Mouse (Mus musculus): Measurements from ENCODE around the gene 1700020D05Rik. TPM values are rescaled to one million over a fixed set of nuclear protein-coding genes. Genes with fewer than 3 reads are reported as not detected.
A peak's percentile ranks its signal among the peaks of the same experiment; 100 is the strongest.
"Not testable (repeated sequence)": the region's sequence is repeated elsewhere in the genome, so short reads cannot be mapped to it uniquely, and the experiment has no call there.

The 1700020D05Rik gene
- total and polyA plus RNA-seq, 2 experiments from 2014 or later: 3.8 TPM; not detected in 1

DNA sequence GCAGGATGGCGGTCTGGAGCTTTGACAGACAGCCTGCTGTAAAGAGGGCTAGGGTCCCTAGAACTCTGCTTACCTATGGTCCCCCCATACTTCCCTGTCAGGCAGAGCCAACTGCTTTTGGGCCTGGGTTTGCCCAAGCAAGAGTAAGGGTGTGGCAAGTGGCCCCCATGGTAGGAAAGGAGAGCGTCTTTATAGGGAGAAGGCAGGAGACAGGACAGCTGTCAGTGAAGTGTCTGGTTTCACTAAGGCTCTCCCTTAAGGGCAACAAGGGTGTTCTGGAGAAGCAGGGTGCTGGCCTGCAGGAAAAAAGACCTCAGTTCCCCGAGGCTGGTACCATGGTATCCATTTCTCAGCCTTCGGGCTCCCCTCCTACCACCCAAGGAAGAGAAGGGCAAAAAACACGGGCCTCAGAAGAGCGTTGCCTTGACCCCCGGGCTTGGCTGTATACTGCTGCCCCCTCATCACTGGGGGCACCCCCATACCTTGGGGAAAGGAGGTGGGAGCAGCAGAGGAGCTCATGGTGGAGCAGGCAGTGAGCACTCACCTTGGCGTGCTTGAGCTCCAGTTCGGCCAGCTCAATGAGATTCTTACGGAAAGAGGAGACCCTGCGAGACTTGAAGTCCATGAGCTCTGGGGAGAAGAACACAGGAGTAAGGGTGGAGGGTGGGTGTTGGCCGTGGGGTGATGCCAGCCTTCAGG lies 8.1 kb downstream of the 1700020D05Rik start:
- no peak for ATAC-seq
- WGBS: 84% methylated on average over 12 of the region's 12 CpGs
- TF ChIP-seq CTCF (IDR thresholded peaks at IDR 0.05; ENCODE audit: low read depth): no peak
- H3K4me3 ChIP-seq (ENCODE audit: low read length): no peak overlapping the region
- H3K9ac ChIP-seq (replicated peaks; ENCODE audit: low read length): no peak overlapping the region
- H3K4me2 ChIP-seq (ENCODE audit: low read depth, low read length): no peak overlapping the region
- DNase-seq (ENCODE audit: low spot score): no peak
- H3K27ac ChIP-seq: no peak overlapping the region
- peaks cover 4% of the 10 kb centered on the region; the same call in 1 of the 2 replicates for H3K4me1 ChIP-seq (ENCODE audit: insufficient read depth, low read length)
- H3K9me3 ChIP-seq (ENCODE audit: low read length): no peaks in the 10 kb centered on the region
- peaks cover 48% of the 10 kb centered on the region for H3K36me3 ChIP-seq (ENCODE audit: insufficient read depth, low read length)
- H3K27me3 ChIP-seq (ENCODE audit: insufficient read depth, low read length): no peaks in the 10 kb centered on the region

DNA sequence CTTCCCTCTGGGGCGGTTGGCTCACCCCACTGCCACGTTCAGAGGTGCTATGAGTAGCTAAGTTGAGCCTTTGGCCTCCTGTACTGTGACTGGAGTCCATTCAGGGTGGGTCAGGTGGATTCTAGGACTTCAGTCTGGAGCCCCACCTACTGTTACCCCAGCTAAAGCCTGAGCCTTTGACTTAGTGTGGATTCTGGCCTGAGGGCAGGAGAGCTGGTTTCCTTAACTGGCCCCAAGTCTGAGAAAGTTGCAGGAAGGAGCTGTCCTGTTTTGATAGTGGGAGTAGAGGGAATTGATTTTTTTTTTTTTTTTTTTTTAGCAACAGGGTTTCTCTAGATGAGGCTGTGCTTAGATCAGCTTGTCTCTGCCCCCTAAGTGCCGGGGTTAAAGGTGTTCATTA lies 9.3 kb downstream of the 1700020D05Rik start:
- ATAC-seq: no peak
- 89% methylated on average over 3 of the region's 3 CpGs for WGBS
- H3K4me3 ChIP-seq (ENCODE audit: low read length): no peak overlapping the region
- H3K36me3 ChIP-seq (ENCODE audit: insufficient read depth, low read length): peaks cover 48% of the 10 kb centered on the region
- H3K27me3 ChIP-seq (ENCODE audit: insufficient read depth, low read length): no peaks in the 10 kb centered on the region
- no peak overlapping the region for H3K9ac ChIP-seq (replicated peaks; ENCODE audit: low read length)
- no peaks in the 10 kb centered on the region for H3K9me3 ChIP-seq (ENCODE audit: low read length)
- H3K4me2 ChIP-seq (ENCODE audit: low read depth, low read length): no peak overlapping the region
- no peak for TF ChIP-seq CTCF (IDR thresholded peaks at IDR 0.05; ENCODE audit: low read depth)
- H3K4me1 ChIP-seq (ENCODE audit: insufficient read depth, low read length): peaks cover 6% of the 10 kb centered on the region
- no peak for DNase-seq (ENCODE audit: low spot score)
- no peak overlapping the region for H3K27ac ChIP-seq

DNA sequence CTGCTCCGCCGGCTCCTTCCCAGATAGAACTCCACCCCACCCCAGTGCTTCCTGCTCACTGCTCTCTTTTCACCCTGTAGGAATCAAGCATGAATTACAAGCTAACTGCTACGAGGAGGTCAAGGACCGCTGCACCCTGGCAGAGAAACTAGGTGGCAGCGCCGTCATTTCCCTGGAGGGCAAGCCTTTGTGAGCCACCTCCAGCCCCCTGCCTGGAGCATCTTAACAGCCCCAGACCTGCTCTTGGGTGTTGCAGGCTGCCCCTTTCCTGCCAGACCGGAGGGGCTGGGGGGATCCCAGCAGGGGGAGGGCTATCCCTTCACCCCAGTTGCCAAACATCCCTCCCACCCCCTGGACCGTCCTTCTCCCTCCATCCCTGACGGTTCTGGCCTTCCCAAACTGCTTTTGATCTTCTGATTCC lies 10.3 kb downstream of the 1700020D05Rik start:
- not testable (repeated sequence) for DNase-seq (ENCODE audit: low spot score); H3K4me2 ChIP-seq (ENCODE audit: low read depth, low read length); H3K4me1 ChIP-seq (ENCODE audit: insufficient read depth, low read length); H3K9me3 ChIP-seq (ENCODE audit: low read length); H3K27ac ChIP-seq; ATAC-seq; H3K4me3 ChIP-seq (ENCODE audit: low read length); H3K27me3 ChIP-seq (ENCODE audit: insufficient read depth, low read length); H3K9ac ChIP-seq (replicated peaks; ENCODE audit: low read length)
- H3K36me3 ChIP-seq (ENCODE audit: insufficient read depth, low read length): peaks cover 48% of the 10 kb centered on the region
- WGBS: 54% methylated on average over 9 of the region's 9 CpGs

DNA sequence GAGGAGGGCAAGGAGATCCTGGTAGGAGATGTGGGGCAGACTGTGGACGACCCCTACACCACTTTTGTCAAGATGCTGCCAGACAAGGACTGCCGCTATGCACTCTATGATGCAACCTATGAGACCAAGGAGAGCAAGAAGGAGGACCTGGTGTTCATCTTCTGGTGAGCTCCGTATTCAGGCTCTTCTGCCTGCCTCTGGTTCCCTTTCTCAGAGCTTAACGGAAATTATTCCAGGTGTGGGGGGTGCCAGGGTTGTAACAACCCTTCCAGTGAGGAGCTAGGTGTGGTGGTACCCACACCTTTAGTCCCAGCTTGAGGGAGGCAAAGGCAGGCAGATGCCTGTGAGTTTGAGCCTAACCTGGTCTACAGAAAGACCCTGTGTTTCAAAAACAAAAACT lies 10.9 kb downstream of the 1700020D05Rik start:
- 88% methylated on average over 4 of the region's 4 CpGs for WGBS
- no peaks in the 10 kb centered on the region for H3K27me3 ChIP-seq (ENCODE audit: insufficient read depth, low read length)
- peaks cover 45% of the 10 kb centered on the region for H3K36me3 ChIP-seq (ENCODE audit: insufficient read depth, low read length)

DNA sequence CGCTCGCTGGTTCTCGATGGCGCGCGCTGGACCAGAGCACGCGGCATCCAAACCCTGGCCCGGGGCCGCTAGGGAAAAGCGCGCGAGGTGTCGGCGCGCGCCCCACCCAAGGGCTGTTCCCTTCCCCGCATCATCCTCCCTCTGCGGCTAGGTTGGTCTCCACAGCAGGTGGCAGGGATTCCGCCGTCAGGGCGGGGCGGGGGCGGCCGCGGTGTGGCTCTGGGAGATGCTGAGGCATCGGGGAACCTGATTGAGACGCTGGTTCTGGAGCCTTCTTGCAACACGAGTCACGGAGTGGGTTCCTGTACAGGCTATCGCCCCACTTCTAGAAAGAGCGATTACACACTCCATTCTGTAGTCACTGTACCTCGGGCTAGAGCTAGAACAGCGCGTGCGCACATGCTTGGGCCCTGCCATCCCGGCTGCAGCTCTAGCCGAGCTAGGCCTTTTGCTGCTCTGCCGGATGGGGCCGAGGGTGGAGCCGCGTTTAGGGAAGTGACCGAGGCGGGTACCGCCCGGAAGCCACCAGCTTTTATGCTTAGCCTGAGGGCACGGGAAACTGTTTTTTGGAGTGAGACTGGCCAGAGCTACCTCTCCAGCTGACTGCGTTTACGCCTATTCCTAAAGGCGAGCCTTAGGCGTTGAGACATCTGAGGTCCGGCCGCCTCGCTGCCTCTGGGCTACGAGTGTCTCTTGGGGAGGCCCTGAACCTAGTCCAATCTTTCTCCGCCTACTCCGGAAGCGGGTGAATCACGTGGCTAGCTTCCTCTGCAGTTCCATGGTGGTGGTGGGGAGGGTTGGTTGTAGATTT lies 12.5 kb downstream of the 1700020D05Rik start:
- Histone ChIP-seq H3K9me3 (ENCODE audit: low read length) (no peaks in the 10 kb centered on the region), H3K4me2 (ENCODE audit: low read depth, low read length) (peak overlapping the region; percentile 70), H3K27ac (peak overlapping the region; percentile 99), H3K27me3 (ENCODE audit: insufficient read depth, low read length) (no peaks in the 10 kb centered on the region), H3K4me3 (ENCODE audit: low read length) (peak overlapping the region; percentile 94), H3K36me3 (ENCODE audit: insufficient read depth, low read length) (peaks cover 31% of the 10 kb centered on the region), H3K9ac (replicated peaks; ENCODE audit: low read length) (peak overlapping the region; percentile 96), H3K4me1 (ENCODE audit: insufficient read depth, low read length) (peaks cover 8% of the 10 kb centered on the region)
- peak; percentile 14 for ATAC-seq
- peak; percentile 87 for DNase-seq (ENCODE audit: low spot score)
- no peak for TF ChIP-seq CTCF (IDR thresholded peaks at IDR 0.05; ENCODE audit: low read depth)
- WGBS: under 1% methylated on average over 53 of the region's 59 CpGs

More for the DNA sequence above, 10.9 kb downstream of the 1700020D05Rik start:
- H3K9me3 ChIP-seq (ENCODE audit: low read length): no peaks in the 10 kb centered on the region
- TF ChIP-seq CTCF (IDR thresholded peaks at IDR 0.05; ENCODE audit: low read depth): no peak
- no peak overlapping the region for H3K4me3 ChIP-seq (ENCODE audit: low read length)
- no peak overlapping the region for H3K4me2 ChIP-seq (ENCODE audit: low read depth, low read length)
- no peak for DNase-seq (ENCODE audit: low spot score)
- no peak overlapping the region for H3K9ac ChIP-seq (replicated peaks; ENCODE audit: low read length)
- H3K4me1 ChIP-seq (ENCODE audit: insufficient read depth, low read length): peaks cover 8% of the 10 kb centered on the region
- no peak overlapping the region for H3K27ac ChIP-seq
- no peak for ATAC-seq

DNA sequence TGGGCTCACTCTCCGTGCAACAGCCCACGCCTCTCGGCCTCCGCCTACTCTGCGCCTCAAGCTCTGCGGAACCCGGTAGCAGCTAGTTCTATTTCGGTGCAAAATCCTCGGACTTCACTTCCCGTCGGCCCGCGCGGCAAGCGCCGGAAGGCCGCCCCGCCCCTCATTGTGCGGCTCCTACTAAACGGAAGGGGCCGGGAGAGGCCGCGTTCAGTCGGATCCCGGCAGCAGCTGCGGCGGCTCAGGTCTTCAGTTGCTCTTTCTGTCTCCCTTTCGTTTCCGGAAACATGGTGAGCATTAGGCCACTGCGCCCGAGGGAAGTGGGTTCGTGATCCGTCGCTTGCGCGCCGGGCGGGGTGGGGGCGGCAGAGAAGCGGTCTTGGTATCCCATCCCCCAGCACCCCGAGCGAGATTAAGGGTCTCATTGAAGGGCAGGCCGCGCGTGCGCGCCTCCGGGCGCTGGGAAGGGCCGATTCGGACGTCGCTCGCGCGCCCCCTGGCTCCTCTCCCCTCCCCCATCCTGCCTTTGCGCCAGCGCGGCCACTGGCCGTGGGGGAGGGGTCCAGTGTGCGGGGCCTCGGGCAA lies 13.2 kb downstream of the 1700020D05Rik start, which contains the start of gene Cfl1:
Cfl1 (plus strand) TSS at position 143 of the 585 bp plus-strand sequence.
- no peak for TF ChIP-seq CTCF (IDR thresholded peaks at IDR 0.05; ENCODE audit: low read depth)
- WGBS: under 1% methylated on average over 51 of the region's 62 CpGs
- Histone ChIP-seq H3K9me3 (ENCODE audit: low read length) (no peaks in the 10 kb centered on the region), H3K9ac (replicated peaks; ENCODE audit: low read length) (peak within 1 kb of the TSS; percentile 96), H3K27ac (peak within 1 kb of the TSS; percentile 99), H3K4me1 (ENCODE audit: insufficient read depth, low read length) (peaks cover 8% of the 10 kb centered on the region), H3K4me2 (ENCODE audit: low read depth, low read length) (peak within 1 kb of the TSS; percentile 70), H3K4me3 (ENCODE audit: low read length) (peak within 1 kb of the TSS; percentile 94), H3K27me3 (ENCODE audit: insufficient read depth, low read length) (no peaks in the 10 kb centered on the region), H3K36me3 (ENCODE audit: insufficient read depth, low read length) (peaks cover 29% of the 10 kb centered on the region)
- peak; percentile 79 for ATAC-seq
- DNase-seq (ENCODE audit: low spot score): peak; percentile 97

DNA sequence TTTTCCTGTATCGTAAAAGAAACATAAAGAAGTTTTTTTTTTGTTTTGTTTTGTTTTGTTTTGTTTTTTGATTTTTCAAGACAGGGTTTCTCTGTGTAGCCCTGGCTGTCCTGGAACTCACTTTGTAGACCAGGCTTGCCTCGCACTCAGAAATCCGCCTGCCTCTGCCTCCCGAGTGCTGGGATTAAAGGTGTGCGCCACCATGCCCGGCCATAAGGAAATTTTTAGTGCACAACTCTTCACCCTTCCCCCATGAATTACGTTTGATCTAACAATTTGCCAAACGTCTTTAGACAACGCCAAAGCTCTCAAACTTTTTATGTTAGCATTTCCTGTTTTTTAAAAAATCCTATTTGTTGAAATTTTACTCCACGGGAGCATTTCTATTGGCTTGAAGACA lies 13.9 kb downstream of the 1700020D05Rik start:
- not testable (repeated sequence) for H3K9ac ChIP-seq (replicated peaks; ENCODE audit: low read length); ATAC-seq
- 50% methylated on average over 10 of the region's 10 CpGs for WGBS

More for the DNA sequence above, 13.9 kb downstream of the 1700020D05Rik start:
- H3K27me3 ChIP-seq (ENCODE audit: insufficient read depth, low read length); H3K4me1 ChIP-seq (ENCODE audit: insufficient read depth, low read length); H3K9me3 ChIP-seq (ENCODE audit: low read length): not testable (repeated sequence)
- H3K4me2 ChIP-seq (ENCODE audit: low read depth, low read length): peak overlapping the region; percentile 70
- peak; percentile 8 for DNase-seq (ENCODE audit: low spot score)
- H3K4me3 ChIP-seq (ENCODE audit: low read length): peak overlapping the region; percentile 94
- peak overlapping the region; percentile 99 for H3K27ac ChIP-seq
- H3K36me3 ChIP-seq (ENCODE audit: insufficient read depth, low read length): peaks cover 32% of the 10 kb centered on the region

Measured in hindbrain, postnatal 0 days (tissue).